ENCODE assay signal across 24 mouse cellular contexts in the genomic region with DNA sequence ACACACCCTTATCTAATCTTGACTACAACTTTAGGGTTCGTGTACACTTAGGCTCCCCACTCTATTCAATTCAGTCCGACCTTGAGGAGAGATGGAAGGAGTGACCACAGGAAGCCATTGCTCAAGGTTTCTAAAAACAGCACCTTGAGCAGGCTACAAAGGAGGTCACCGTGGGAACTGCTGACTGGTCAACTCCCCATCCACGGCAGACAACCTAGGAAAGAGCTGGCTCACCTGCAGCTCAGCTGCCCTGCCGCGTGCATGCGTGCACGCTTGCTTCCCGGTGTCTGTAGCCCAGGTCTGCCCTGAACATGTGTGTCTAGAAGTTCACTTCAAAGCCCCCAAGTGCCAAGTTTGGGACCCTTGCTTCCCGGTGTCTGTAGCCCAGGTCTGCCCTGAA.
"Had no signal": no experiment of that assay in that cellular context is flagged by ENCODE, and none has a peak within 500 bp of the region (broad histone marks: within the 10 kb centered on the region; RNA-seq: fewer than 3 reads in every experiment).

No protein-coding gene starts in this region.

- H3K27me3 ChIP-seq: heart, embryonic 12.5 days; hindbrain, embryonic 12.5 days; intestine, embryonic 15.5 days; limb, embryonic 12.5 days; liver, embryonic 13.5 days; liver, embryonic 15.5 days had no signal

- H3K27ac ChIP-seq: gastrocnemius, adult 2 months; heart, embryonic 10.5 days; hindbrain, embryonic 10.5 days; hindbrain, embryonic 12.5 days; hindbrain, embryonic 14.5 days; intestine, embryonic 15.5 days; layer of hippocampus, adult 2 months; left cerebral cortex, adult 2 months; limb, embryonic 10.5 days; limb, embryonic 12.5 days; liver, embryonic 13.5 days; liver, embryonic 15.5 days had no signal

- DNase-seq: gastrocnemius, adult 2 months; gastrocnemius, postnatal 10 days; gastrocnemius, postnatal 25 days; heart, adult 18-20 months; heart, postnatal 10 days; heart, postnatal 4 days; kidney, postnatal 10 days; liver; liver, embryonic 13.5 days had no signal

- H3K4me3 ChIP-seq: gastrocnemius, adult 2 months; heart, embryonic 10.5 days; heart, embryonic 12.5 days; hindbrain, embryonic 10.5 days; hindbrain, embryonic 12.5 days; intestine, embryonic 15.5 days; layer of hippocampus, adult 2 months; left cerebral cortex, adult 2 months; limb, embryonic 10.5 days; limb, embryonic 12.5 days; liver, embryonic 13.5 days; liver, embryonic 15.5 days had no signal

- H3K4me2 ChIP-seq: heart, embryonic 12.5 days; hindbrain, embryonic 12.5 days; hindbrain, embryonic 14.5 days; intestine, embryonic 15.5 days; limb, embryonic 12.5 days; liver, embryonic 11.5 days; liver, embryonic 13.5 days; liver, embryonic 15.5 days had no signal

- H3K9me3 ChIP-seq: heart, embryonic 10.5 days; heart, embryonic 12.5 days; hindbrain, embryonic 10.5 days; hindbrain, embryonic 12.5 days; intestine, embryonic 15.5 days; limb, embryonic 10.5 days; limb, embryonic 12.5 days; liver, embryonic 13.5 days; liver, embryonic 15.5 days had no signal

- ATAC-seq: hindbrain, embryonic 16.5 days; inflammation-experienced regulatory T-cells, adult 6 months; intestine, embryonic 15.5 days; intestine, postnatal 0 days had no signal

- H3K9ac ChIP-seq: heart, embryonic 12.5 days; hindbrain, embryonic 12.5 days; hindbrain, embryonic 14.5 days; intestine, embryonic 15.5 days; limb, embryonic 12.5 days; liver, embryonic 13.5 days; liver, embryonic 15.5 days had no signal

- H3K36me3 ChIP-seq: heart, embryonic 10.5 days; heart, embryonic 12.5 days; hindbrain, embryonic 10.5 days; hindbrain, embryonic 12.5 days; intestine, embryonic 15.5 days; limb, embryonic 10.5 days; limb, embryonic 12.5 days; liver, embryonic 15.5 days had no signal
